Mouse (Mus musculus): ENCODE measurements around the gene Mmaa. TPM values are rescaled to one million over a fixed set of nuclear protein-coding genes. Genes with fewer than 3 reads are reported as not detected.

The Mmaa gene
- total and polyA plus RNA-seq, 3 experiments, result 3.3 to 4.7 (median 4.1) TPM

DNA sequence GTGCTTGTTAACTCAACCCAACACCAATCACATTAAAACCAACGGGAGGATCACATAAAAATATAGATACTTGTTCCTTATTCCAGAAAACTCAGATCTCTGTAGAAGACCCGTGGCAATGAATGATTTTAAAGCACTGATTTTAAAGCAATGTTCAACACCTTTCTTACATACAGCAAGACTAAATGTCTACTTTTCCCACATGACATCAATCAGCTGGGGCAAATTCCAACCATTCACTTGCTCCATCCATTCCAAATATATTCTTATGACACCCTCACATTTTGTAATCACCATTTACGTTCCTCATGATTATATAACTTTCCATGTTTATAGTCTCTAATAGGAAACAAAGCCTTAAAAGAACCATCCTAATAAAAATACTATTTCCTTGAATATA is 896 bp downstream of the Mmaa start:
- TF ChIP-seq RAD21 (IDR thresholded peaks at IDR 0.05; ENCODE audit: low read depth, low read length), result no peak
- no peak for TF ChIP-seq EP300 (IDR thresholded peaks at IDR 0.05; ENCODE audit: low read length)
- no peak for TF ChIP-seq MXI1 (IDR thresholded peaks at IDR 0.05; ENCODE audit: low read depth, low read length)
- TF ChIP-seq ZC3H11A (IDR thresholded peaks at IDR 0.05; ENCODE audit: low read depth, low read length), result no peak
- TF ChIP-seq NELFE (IDR thresholded peaks at IDR 0.05; ENCODE audit: low read depth, low read length), result no peak
- TF ChIP-seq JUN (IDR thresholded peaks at IDR 0.05; ENCODE audit: insufficient read depth, low read depth, low read length), result no peak
- TF ChIP-seq CHD2 (IDR thresholded peaks at IDR 0.05; ENCODE audit: low read length), result no peak
- no peak for TF ChIP-seq NRF1 (IDR thresholded peaks at IDR 0.05; ENCODE audit: low read depth, low read length)
- no peak for TF ChIP-seq BHLHE40 (IDR thresholded peaks at IDR 0.05; ENCODE audit: low read depth, low read length)
- TF ChIP-seq JUND (conservative IDR thresholded peaks at IDR 0.05; ENCODE audit: low read depth, low read length), result no peak
- no peak for TF ChIP-seq ZKSCAN1 (IDR thresholded peaks at IDR 0.05; ENCODE audit: borderline replicate concordance, low read depth, low read length)
- TF ChIP-seq CHD1 (IDR thresholded peaks at IDR 0.05; ENCODE audit: low read depth, low read length), result no peak
- TF ChIP-seq MYC (IDR thresholded peaks at IDR 0.05; ENCODE audit: low read depth, low read length), result no peak
- no peak for TF ChIP-seq SIN3A (IDR thresholded peaks at IDR 0.05; ENCODE audit: low read length)
- TF ChIP-seq PAX5 (IDR thresholded peaks at IDR 0.05; ENCODE audit: low read length), result no peak
- no peak for TF ChIP-seq HCFC1 (IDR thresholded peaks at IDR 0.05; ENCODE audit: low read depth, low read length)
- TF ChIP-seq TBP (conservative IDR thresholded peaks at IDR 0.05; ENCODE audit: low read depth, low read length), result no peak
- no peak for TF ChIP-seq ELF1 (IDR thresholded peaks at IDR 0.05; ENCODE audit: low read depth, low read length)
- TF ChIP-seq MAX (IDR thresholded peaks at IDR 0.05; ENCODE audit: low read length), result no peak
- peaks cover 0 to 2% of the 10 kb centered on the region in 2 experiments for H3K36me3 ChIP-seq (replicated peaks in 1 of 2; ENCODE audit: control insufficient read depth in 1 of 2, insufficient read depth in 1 of 2, low read length in 1 of 2)
- H3K4me2 ChIP-seq (ENCODE audit: insufficient read depth, low read depth, poor library complexity, severe bottlenecking), result peak overlapping the region; percentile 80
- DNase-seq (ENCODE audit: extremely low read depth), result no peak
- no peaks in the 10 kb centered on the region for H3K27me3 ChIP-seq (replicated peaks)
- H3K9ac ChIP-seq (ENCODE audit: insufficient read depth, low read depth), result peak overlapping the region; percentile 87
- H3K9me3 ChIP-seq (replicated peaks; ENCODE audit: low read length), result no peaks in the 10 kb centered on the region
- peaks cover 3 to 34% of the 10 kb centered on the region in 2 experiments for H3K4me1 ChIP-seq (ENCODE audit: control insufficient read depth in 1 of 2, insufficient read depth in 2 of 2)
- H3K27ac ChIP-seq (ENCODE audit: insufficient read depth, low read depth), result no peak overlapping the region
- H3K79me2 ChIP-seq (replicated peaks; ENCODE audit: control insufficient read depth, extremely low read depth, insufficient read depth, poor library complexity, severe bottlenecking), result no peaks in the 10 kb centered on the region; the same call in 1 of the 2 replicates
- H3K4me3 ChIP-seq (replicated peaks in 1 of 3; ENCODE audit: low read depth in 2 of 3, low read length in 2 of 3, poor library complexity in 1 of 3), result peak overlapping the region in 2 of 3 experiments; percentile 68 to 75
- dilution Hi-C loops (cut with MboI; ENCODE audit: extremely low pct_ligation_motif_present, extremely low pct_unique_long_range_greater_than_20kb, low sequenced_read_pairs) (no loop called here), in situ Hi-C loops (cut with MboI; ENCODE audit: low pct_ligation_motif_present, low pct_unique_long_range_greater_than_20kb, low sequenced_read_pairs) (no loop called here)

DNA sequence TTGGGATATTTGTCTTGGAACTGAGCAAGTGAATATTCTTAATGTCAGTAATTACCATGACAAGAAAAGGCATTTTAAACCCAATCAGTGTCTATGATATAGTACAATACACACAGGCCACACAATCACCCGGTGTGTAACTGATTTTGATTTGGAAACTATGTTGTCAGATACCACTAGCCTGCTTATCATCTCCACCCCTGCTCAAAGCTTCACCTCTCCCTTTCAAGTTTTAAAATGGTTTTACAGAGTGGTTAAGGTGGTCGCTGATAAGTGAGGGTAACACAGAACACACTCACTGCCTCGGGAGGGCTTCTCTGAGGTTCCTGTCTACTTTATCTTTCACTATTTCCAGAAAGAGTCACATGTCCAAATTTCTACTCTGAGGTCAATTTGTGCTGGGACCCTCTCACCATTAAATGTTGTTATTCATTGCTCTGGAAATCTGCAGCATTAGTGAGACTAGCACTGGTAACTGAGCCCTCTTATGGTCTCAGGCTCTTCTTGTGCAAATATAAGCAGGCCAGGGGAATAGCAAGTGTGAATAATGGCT is 1.9 kb downstream of the Mmaa start:
- H3K4me3 ChIP-seq (replicated peaks in 1 of 3; ENCODE audit: low read depth in 2 of 3, low read length in 2 of 3, poor library complexity in 1 of 3), result no peak overlapping the region
- dilution Hi-C loops (cut with MboI; ENCODE audit: extremely low pct_ligation_motif_present, extremely low pct_unique_long_range_greater_than_20kb, low sequenced_read_pairs), result no loop called here
- peak overlapping the region; percentile 18; the same call in 1 of the 2 replicates for H3K9ac ChIP-seq (ENCODE audit: insufficient read depth, low read depth)

More for the DNA sequence above, 1.9 kb downstream of the Mmaa start:
- Histone ChIP-seq H3K36me3 (replicated peaks in 1 of 2; ENCODE audit: control insufficient read depth in 1 of 2, insufficient read depth in 1 of 2, low read length in 1 of 2) (no peaks in the 10 kb centered on the region), H3K4me2 (ENCODE audit: insufficient read depth, low read depth, poor library complexity, severe bottlenecking) (peak overlapping the region; percentile 80; the same call in 1 of the 2 replicates), H3K9me3 (replicated peaks; ENCODE audit: low read length) (no peaks in the 10 kb centered on the region), H3K79me2 (replicated peaks; ENCODE audit: control insufficient read depth, extremely low read depth, insufficient read depth, poor library complexity, severe bottlenecking) (no peaks in the 10 kb centered on the region; the same call in 1 of the 2 replicates), H3K4me1 (ENCODE audit: control insufficient read depth in 1 of 2, insufficient read depth in 2 of 2) (peaks cover 7 to 37% of the 10 kb centered on the region in 2 experiments), H3K27me3 (replicated peaks) (no peaks in the 10 kb centered on the region), H3K27ac (ENCODE audit: insufficient read depth, low read depth) (no peak overlapping the region)
- in situ Hi-C loops (cut with MboI; ENCODE audit: low pct_ligation_motif_present, low pct_unique_long_range_greater_than_20kb, low sequenced_read_pairs), result no loop called here
- TF ChIP-seq MAX (IDR thresholded peaks at IDR 0.05; ENCODE audit: low read length) (no peak), JUN (IDR thresholded peaks at IDR 0.05; ENCODE audit: insufficient read depth, low read depth, low read length) (no peak), USF1 (IDR thresholded peaks at IDR 0.05; ENCODE audit: low read depth, low read length) (no peak)
- DNase-seq (ENCODE audit: extremely low read depth), result no peak
